Mouse (Mus musculus): ENCODE measurements around the gene Ugt1a9.

DNA sequence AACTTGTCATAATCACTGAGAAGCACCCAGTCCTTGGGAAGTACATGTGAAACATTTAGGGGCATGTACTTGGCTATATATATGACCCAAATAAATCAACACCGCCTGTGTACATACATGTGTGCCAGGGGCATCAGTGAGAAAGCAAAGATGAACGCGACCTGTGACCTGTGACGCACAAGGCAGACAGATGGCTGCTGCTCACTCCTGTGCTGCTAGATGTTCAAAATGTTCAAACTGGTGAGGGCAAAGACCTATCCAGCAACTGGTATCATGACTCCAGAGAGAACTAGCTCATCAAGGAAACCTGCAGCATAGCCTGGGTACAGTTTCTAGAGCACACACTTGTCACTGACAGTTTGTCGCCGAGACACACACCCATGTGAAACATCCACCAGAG, 196.9 kb downstream of the Ugt1a9 start:
- TF ChIP-seq CTCF (IDR thresholded peaks at IDR 0.05; ENCODE audit: control insufficient read depth, insufficient read depth, low read length) (no peak), POLR2A (IDR thresholded peaks at IDR 0.05; ENCODE audit: borderline replicate concordance, control insufficient read depth, low read depth, low read length) (no peak)
